Mouse (Mus musculus) right cerebral cortex, postnatal 4 days (tissue): ENCODE data around the gene Eef2.
"Not testable (repeated sequence)": the region's sequence is repeated elsewhere in the genome, so short reads cannot be mapped to it uniquely, and the experiment has no call there.

Experiments
- DNase-seq: peaks from one replicate; pipeline ENCODE4 v3.0.0-alpha.2; 2022

Gene Eef2

DNA sequence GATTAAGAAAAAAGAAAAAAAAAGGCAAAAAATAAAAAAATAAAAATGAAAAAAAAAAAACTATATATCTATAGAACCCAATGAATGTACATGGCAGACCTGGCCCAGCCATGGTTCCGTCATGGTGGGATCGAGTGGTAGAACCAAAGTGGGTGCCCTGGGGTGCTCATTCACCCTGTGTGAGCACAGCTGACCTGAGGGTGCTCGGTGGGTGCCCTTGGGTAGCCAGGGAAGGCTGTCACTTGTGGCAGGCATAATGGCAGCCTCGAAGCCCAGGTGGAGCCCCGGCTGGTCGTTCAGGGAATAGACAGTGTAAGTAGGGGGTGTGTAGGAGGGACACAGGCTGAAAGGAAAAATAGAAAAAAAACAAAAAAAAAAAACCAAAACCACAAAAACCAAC, 25.2 kb upstream of the Eef2 start:
- no peak for DNase-seq

DNA sequence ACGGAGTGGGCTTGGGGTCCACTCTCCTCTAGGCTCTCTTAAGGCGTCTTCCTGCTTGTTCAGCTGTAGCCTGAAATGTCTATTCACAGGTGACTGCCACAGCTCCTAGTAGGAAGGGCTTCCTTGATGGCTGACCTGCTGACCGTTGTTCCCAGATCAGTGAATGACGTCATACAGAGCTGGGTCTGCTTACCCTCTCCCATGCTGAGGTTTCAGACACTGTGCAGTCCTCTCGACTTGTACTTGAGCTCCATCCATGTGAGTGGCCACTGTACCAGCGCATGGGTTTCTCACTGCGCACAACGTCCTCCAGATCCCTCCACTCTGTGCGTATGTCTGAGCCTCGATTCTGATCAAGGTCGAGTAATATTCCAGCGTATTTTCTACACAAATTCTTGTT, 23.8 kb upstream of the Eef2 start:
- DNase-seq, result no peak

DNA sequence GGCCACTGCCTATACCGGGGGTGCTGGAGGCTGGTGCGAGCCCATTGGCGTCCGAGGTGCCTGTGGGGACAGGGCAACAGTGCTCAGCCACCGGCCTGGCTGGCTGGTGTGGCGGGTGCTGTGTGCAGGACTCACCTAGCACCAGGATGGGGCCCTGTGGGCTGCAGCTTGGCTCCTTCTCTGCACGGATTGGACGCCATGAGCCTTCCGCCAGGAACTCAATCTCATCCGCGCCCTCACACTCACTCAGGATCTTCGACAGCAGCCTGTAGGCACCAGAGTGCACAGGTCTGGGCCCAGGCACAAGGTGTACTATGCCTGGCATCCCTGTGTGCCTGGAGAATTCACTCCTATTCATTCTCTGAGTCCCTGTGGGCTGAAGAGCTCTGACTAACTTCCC, 22.1 kb upstream of the Eef2 start:
- DNase-seq, result no peak

DNA sequence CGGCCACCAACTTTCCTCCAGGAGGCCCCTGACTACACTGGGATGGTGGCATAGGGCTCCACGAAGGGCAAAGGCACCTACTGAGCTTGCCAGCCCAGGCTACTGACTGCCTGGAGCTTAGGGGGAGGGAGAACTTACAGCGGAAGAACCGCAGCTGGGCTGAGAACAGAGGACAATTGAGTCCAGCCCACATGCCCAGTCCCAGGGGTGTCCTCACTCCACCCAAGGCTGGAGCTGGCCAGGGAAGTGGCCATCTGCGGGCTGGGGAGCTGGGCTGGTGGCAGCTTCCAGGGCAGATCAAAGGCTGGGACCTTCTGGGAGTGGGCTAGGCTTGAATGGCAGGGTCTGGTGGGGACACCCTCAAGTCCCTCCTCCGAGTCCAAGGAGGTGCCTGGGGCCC, 21.7 kb upstream of the Eef2 start:
- DNase-seq, result no peak

DNA sequence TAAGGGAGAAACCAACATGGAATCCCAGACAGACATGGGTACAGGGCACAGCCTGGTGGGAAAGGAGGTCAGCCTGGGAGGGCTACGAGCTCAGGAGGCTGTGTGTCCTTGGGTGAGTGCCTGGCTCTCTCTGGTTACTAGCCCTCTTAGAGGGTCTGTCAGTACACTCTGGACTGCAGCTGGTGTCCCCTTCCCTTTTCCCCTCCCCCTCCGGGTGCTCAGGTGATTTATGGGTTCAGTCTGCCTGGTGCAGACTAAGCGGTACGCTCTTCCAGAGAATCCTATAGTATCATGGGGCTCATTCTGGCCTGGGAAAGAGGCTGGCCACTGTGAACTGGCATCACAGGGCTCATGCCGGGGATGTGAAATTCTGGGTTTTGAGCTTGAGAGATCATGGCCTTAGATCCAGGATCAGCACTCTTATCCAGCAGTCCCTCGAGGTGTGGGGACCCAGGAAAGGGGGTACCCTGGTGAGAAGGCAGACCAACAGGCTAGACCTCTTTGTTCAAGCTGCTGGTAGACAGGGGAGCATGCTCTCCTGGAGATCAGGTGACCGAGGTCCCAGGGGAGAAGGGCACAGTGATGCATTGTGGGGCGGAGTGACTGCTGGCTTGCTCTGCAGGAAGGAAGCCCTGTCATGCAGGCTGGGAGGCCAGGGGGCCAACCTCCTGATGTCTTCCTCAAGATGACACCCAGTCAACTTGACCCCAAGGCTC, 14.7 kb upstream of the Eef2 start:
- no peak for DNase-seq

DNA sequence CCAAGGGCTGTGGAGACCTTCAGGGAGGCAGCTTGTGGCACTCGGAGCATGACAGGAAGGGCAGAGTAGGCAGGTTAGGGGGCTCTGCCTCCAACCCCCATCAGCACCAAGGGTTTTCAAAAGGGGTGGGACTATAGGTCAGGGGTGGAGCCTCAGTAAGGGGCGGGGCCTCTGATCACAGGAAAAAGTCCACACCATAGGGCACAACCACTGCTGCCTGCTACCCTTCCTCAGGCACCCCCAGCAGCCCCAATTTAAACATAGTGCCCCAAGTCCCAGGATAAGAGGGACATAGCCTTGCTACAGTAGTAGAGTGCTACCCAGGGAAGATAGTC, 14.1 kb upstream of the Eef2 start:
- no peak for DNase-seq

GRCm38 (mm10) chr10:81165118-81165517, 11.3 kb upstream of the Eef2 start:
- DNase-seq, result no peak

GRCm38 (mm10) chr10:81167200-81168086, 9.0 kb upstream of the Eef2 start, which contains the start of gene Pias4:
Pias4 (minus strand) TSS chr10:81167923.
- peak; percentile 100 for DNase-seq

- DNase-seq, result no peak
These were observed 8.4 kb upstream of the Eef2 start for GRCm38 (mm10) chr10:81168087-81168431.

- DNase-seq, result peak; percentile 74
These were observed 7.7 kb upstream of the Eef2 start for GRCm38 (mm10) chr10:81168521-81169244.

- not testable (repeated sequence) for DNase-seq
These were observed 7.0 kb upstream of the Eef2 start for GRCm38 (mm10) chr10:81169411-81169900.

- peak; percentile 88 for DNase-seq
These were observed 3.3 kb upstream of the Eef2 start for GRCm38 (mm10) chr10:81173132-81173531.

DNA sequence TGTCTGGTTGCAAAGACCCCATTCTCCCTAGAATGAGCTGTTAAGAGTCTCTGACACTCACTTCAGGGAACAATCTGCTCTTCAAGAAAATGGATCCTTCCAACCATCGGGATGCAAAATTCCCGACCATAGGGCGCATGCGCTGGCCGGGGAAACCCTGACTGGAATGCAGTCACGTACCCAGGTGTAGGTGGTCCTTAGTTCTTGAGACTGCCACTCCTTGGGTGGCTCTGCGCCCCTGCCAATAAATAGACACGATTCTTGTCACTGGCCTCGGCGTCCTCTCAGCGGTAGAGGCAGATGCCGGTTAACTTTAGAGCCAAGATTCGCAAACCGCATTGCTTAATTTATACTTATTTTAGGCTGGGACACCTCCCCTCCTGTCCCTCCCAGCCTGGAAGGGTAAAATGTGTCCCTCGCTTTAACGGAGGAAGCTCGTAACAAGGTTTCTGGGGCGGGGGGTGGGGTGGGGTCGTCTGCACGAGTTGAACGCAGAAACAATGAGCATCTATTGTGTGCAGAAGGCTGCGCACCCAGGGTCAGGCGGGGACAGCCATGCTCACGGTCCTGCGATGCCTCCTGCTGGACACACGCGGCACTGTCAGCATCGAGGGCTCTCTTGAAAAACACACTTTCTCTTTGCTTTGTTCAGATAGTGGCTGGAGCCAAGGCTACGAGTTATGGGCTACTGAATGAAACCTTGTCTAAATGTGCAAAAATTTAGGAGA, 1.6 kb upstream of the Eef2 start:
- DNase-seq, result peak; percentile 88

GRCm38 (mm10) chr10:81175345-81175701, 1.1 kb upstream of the Eef2 start:
- not testable (repeated sequence) for DNase-seq

DNA sequence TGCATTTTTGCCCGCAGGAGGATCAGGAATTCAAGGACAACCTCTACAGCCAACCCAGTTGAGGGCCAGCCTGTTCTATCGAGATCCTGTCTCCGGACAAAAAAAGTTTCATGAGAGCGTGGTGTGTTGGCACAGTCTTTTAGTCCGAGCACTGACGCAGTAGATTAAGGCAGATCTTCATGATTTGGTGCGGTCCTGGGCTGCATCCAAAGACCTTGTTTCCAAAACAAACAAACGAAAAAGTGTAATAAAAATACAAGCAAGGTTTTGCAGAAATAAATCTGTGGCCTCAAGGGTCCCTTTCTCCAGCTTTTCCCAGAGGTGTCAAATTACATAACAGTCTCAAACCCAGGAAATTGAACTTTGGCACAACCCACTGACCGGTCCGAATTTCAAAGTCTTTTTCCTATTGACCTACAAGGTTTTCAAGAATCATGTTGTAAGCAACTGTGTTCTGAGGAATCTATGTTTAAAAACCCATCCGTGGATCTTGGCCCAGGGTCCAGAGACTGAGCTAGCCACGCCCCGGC, 430 bp upstream of the Eef2 start:
- DNase-seq, result no peak

GRCm38 (mm10) chr10:81177491-81177925, 1.1 kb downstream of the Eef2 start:
- DNase-seq, result peak; percentile 54

DNA sequence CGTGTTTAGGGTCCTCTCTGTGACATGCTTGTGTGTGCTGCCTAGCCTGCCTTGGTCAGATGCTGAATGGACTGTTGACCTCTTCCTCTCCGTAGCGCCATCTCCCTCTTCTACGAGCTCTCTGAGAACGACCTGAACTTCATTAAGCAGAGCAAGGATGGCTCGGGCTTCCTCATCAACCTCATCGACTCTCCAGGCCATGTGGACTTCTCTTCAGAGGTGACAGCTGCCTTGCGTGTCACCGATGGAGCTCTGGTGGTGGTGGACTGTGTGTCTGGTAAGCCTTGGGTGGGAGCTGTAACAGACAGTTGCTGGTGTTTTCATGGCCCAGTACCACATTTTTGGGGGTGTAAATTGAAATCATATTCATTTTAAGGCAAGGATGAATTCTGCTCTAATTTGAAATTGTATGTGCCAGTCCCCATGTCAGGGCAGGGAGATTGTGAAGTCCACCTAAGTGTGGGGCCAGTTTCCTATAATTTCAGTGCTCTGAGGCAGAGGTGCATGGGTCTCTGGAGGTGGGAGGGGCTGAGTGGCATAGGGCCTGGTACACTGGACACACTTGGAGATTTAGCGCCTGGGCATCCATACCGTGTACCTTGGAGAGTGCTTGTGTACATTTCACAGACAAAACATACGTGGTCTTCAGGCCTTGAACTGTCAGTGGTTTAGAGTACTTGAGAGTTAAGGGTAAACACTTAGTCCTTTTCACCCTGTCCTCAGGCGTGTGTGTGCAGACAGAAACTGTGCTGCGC, 1.7 kb downstream of the Eef2 start:
- no peak for DNase-seq

GRCm38 (mm10) chr10:81178927-81179326, 2.5 kb downstream of the Eef2 start:
- DNase-seq, result no peak

DNA sequence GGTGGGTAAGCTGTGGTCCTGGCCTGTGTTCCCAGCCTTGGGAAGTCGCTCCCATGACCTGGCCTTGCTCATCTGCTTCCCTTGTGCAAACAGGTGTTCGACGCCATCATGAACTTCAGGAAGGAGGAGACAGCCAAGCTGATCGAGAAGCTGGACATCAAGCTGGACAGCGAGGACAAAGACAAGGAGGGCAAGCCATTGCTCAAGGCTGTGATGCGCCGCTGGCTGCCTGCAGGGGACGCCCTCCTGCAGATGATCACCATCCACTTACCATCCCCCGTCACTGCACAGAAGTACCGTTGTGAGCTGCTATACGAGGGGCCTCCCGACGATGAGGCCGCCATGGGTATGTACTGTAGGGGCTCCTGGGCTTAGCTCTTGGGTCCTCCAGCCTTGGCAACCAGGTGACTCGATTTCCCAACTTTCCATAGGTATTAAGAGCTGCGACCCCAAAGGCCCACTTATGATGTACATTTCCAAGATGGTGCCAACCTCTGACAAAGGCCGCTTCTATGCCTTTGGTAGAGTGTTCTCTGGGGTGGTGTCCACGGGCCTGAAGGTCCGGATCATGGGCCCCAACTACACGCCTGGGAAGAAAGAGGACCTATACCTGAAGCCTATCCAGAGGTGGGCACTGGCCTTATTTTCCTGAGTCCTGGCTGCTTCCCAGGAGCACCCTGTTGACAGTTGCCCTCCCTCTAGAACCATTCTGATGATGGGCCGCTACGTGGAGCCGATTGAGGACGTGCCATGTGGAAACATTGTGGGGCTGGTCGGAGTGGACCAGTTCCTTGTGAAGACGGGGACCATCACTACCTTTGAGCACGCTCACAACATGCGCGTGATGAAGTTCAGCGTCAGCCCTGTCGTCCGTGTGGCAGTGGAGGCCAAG, 3.3 kb downstream of the Eef2 start:
- no peak for DNase-seq

- no peak for DNase-seq
These were observed 4.5 kb downstream of the Eef2 start for GRCm38 (mm10) chr10:81180946-81181345.

GRCm38 (mm10) chr10:81181860-81182259, 5.4 kb downstream of the Eef2 start:
- DNase-seq, result not testable (repeated sequence)
